Mouse (Mus musculus): ENCODE results near the gene Mrm3. TPM values are rescaled to one million over a fixed set of nuclear protein-coding genes. Genes with fewer than 3 reads are reported as not detected.

Gene Mrm3
- polyA plus RNA-seq, 2 experiments: 15.2 to 20.9 TPM

GRCm38 (mm10) chr11:76257386-76257785, 13.9 kb downstream of the Mrm3 start:
- DNase-seq (ENCODE audit: low spot score) (no peak), ATAC-seq (ENCODE audit: low FRiP score, low read depth) (no peak)
- H3K36me3 ChIP-seq (ENCODE audit: control insufficient read depth, insufficient read depth, low read length): peaks cover 40% of the 10 kb centered on the region
- no peak overlapping the region for H3K9ac ChIP-seq (ENCODE audit: low read depth, low read length, severe bottlenecking)
- H3K9me3 ChIP-seq (ENCODE audit: control insufficient read depth, low read length): no peaks in the 10 kb centered on the region
- no peak overlapping the region for H3K27ac ChIP-seq (replicated peaks; ENCODE audit: low read depth, low read length)
- no peak overlapping the region for H3K4me3 ChIP-seq (replicated peaks; ENCODE audit: low read length)
- H3K4me2 ChIP-seq (replicated peaks; ENCODE audit: low read depth, low read length, severe bottlenecking): no peak overlapping the region
- no peak for TF ChIP-seq POLR2A (IDR thresholded peaks at IDR 0.05; ENCODE audit: borderline replicate concordance, extremely low read depth, insufficient read depth, insufficient read length)
- H3K27me3 ChIP-seq (ENCODE audit: control insufficient read depth, insufficient read depth, low read length): no peaks in the 10 kb centered on the region
- peaks cover 14% of the 10 kb centered on the region for H3K4me1 ChIP-seq (ENCODE audit: control insufficient read depth, insufficient read depth, low read length)
- 54% methylated on average over 4 of the region's 4 CpGs for WGBS

- DNase-seq (ENCODE audit: low spot score) (no peak), ATAC-seq (ENCODE audit: low FRiP score, low read depth) (no peak)
- Histone ChIP-seq H3K9ac (ENCODE audit: low read depth, low read length, severe bottlenecking) (no peak overlapping the region), H3K4me2 (replicated peaks; ENCODE audit: low read depth, low read length, severe bottlenecking) (no peak overlapping the region), H3K9me3 (ENCODE audit: control insufficient read depth, low read length) (no peaks in the 10 kb centered on the region), H3K4me3 (replicated peaks; ENCODE audit: low read length) (no peak overlapping the region), H3K4me1 (ENCODE audit: control insufficient read depth, insufficient read depth, low read length) (peaks cover 18% of the 10 kb centered on the region), H3K27ac (replicated peaks; ENCODE audit: low read depth, low read length) (no peak overlapping the region), H3K27me3 (ENCODE audit: control insufficient read depth, insufficient read depth, low read length) (no peaks in the 10 kb centered on the region), H3K36me3 (ENCODE audit: control insufficient read depth, insufficient read depth, low read length) (peaks cover 40% of the 10 kb centered on the region)
- 86% methylated on average over 6 of the region's 6 CpGs for WGBS
- no peak for TF ChIP-seq POLR2A (IDR thresholded peaks at IDR 0.05; ENCODE audit: borderline replicate concordance, extremely low read depth, insufficient read depth, insufficient read length)
Measured at GRCm38 (mm10) chr11:76258511-76258910, 15.0 kb downstream of the Mrm3 start.

GRCm38 (mm10) chr11:76260208-76261050, 16.9 kb downstream of the Mrm3 start:
- no peak for TF ChIP-seq POLR2A (IDR thresholded peaks at IDR 0.05; ENCODE audit: borderline replicate concordance, extremely low read depth, insufficient read depth, insufficient read length)
- Histone ChIP-seq H3K9me3 (ENCODE audit: control insufficient read depth, low read length) (no peaks in the 10 kb centered on the region), H3K9ac (ENCODE audit: low read depth, low read length, severe bottlenecking) (no peak overlapping the region), H3K36me3 (ENCODE audit: control insufficient read depth, insufficient read depth, low read length) (peaks cover 38% of the 10 kb centered on the region), H3K27me3 (ENCODE audit: control insufficient read depth, insufficient read depth, low read length) (no peaks in the 10 kb centered on the region), H3K4me2 (replicated peaks; ENCODE audit: low read depth, low read length, severe bottlenecking) (no peak overlapping the region), H3K4me1 (ENCODE audit: control insufficient read depth, insufficient read depth, low read length) (peaks cover 16% of the 10 kb centered on the region), H3K27ac (replicated peaks; ENCODE audit: low read depth, low read length) (no peak overlapping the region), H3K4me3 (replicated peaks; ENCODE audit: low read length) (no peak overlapping the region)
- ATAC-seq (ENCODE audit: low FRiP score, low read depth) (no peak), DNase-seq (ENCODE audit: low spot score) (no peak)
- 68% methylated on average over 10 of the region's 10 CpGs for WGBS

DNA sequence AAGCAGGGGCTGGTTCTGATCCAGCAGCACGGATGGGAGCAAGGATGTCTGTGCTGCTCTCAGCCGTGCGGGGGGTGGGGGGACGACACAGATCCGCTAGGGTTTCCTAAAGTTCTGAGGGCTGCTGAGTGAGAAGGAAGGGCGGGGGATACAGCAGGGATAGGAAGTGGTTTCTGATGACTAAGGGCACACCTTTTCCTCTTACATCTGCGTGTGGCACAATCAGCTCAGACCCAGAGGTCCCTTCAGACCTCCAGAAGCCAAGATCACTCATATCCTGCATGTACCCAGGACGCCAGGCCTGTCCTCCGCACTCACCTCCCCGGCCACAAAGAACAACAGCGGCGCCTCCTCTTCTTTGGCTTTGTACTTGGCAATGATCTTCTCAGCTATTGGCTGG, 17.7 kb downstream of the Mrm3 start:
- WGBS: 83% methylated on average over 12 of the region's 12 CpGs
- no peak overlapping the region for H3K4me2 ChIP-seq (replicated peaks; ENCODE audit: low read depth, low read length, severe bottlenecking)
- peaks cover 38% of the 10 kb centered on the region for H3K36me3 ChIP-seq (ENCODE audit: control insufficient read depth, insufficient read depth, low read length)
- DNase-seq (ENCODE audit: low spot score): no peak
- no peaks in the 10 kb centered on the region for H3K27me3 ChIP-seq (ENCODE audit: control insufficient read depth, insufficient read depth, low read length)
- peaks cover 10% of the 10 kb centered on the region; the same call in 1 of the 2 replicates for H3K4me1 ChIP-seq (ENCODE audit: control insufficient read depth, insufficient read depth, low read length)
- H3K4me3 ChIP-seq (replicated peaks; ENCODE audit: low read length): no peak overlapping the region
- no peak for ATAC-seq (ENCODE audit: low FRiP score, low read depth)
- H3K27ac ChIP-seq (replicated peaks; ENCODE audit: low read depth, low read length): no peak overlapping the region
- no peaks in the 10 kb centered on the region for H3K9me3 ChIP-seq (ENCODE audit: control insufficient read depth, low read length)
- no peak overlapping the region; the same call in 1 of the 2 replicates for H3K9ac ChIP-seq (ENCODE audit: low read depth, low read length, severe bottlenecking)
- no peak for TF ChIP-seq POLR2A (IDR thresholded peaks at IDR 0.05; ENCODE audit: borderline replicate concordance, extremely low read depth, insufficient read depth, insufficient read length)

DNA sequence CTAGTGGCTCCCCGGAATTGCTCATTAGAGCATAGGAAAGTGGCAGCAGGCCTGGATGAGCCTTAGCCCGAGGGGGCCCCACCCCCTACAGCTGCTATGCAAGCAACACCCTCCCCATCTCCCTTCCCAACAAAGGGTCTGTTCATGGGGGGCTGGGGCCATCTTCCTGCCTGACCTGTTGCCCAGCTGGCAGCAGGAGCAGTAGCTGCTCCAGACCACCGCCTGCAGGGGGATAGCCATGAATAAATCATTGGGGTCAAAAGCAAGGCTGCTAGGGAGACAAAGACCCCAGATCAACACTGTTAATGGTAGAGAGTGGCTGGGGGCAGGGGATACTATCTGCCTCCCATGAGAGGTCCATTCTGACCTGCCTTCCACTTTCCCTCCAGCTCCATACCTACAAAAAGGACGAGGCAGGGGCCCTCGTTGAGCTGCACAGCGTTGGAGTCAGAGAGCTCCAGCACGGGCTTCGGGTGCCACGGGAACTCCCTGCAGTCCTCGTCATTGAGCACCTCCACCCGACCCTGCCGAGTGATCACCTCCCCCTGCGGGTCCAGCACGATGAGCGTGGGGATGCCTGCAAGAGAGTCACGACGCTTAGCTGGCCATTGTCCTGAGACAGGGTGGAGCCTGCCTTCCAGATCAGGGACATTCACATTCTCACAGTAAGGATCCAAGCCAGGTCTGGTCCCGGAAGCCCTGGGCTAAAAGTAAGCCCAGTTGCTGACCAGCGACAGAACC, 19.3 kb downstream of the Mrm3 start:
- Histone ChIP-seq H3K4me1 (ENCODE audit: control insufficient read depth, insufficient read depth, low read length) (peaks cover 5% of the 10 kb centered on the region; the same call in 1 of the 2 replicates), H3K4me2 (replicated peaks; ENCODE audit: low read depth, low read length, severe bottlenecking) (no peak overlapping the region), H3K9me3 (ENCODE audit: control insufficient read depth, low read length) (no peaks in the 10 kb centered on the region), H3K36me3 (ENCODE audit: control insufficient read depth, insufficient read depth, low read length) (peaks cover 35% of the 10 kb centered on the region), H3K4me3 (replicated peaks; ENCODE audit: low read length) (no peak overlapping the region), H3K27me3 (ENCODE audit: control insufficient read depth, insufficient read depth, low read length) (no peaks in the 10 kb centered on the region), H3K9ac (ENCODE audit: low read depth, low read length, severe bottlenecking) (no peak overlapping the region), H3K27ac (replicated peaks; ENCODE audit: low read depth, low read length) (no peak overlapping the region)
- ATAC-seq (ENCODE audit: low FRiP score, low read depth) (no peak), DNase-seq (ENCODE audit: low spot score) (no peak)
- 16% methylated on average over 19 of the region's 19 CpGs for WGBS
- no peak for TF ChIP-seq POLR2A (IDR thresholded peaks at IDR 0.05; ENCODE audit: borderline replicate concordance, extremely low read depth, insufficient read depth, insufficient read length)
